Mouse (Mus musculus) urinary bladder, adult 2 months (tissue): ENCODE data around the gene Gm21761. TPM values are rescaled to one million over a fixed set of nuclear protein-coding genes. Genes with fewer than 3 reads are reported as not detected.
"Not testable (repeated sequence)": the region's sequence is repeated elsewhere in the genome, so short reads cannot be mapped to it uniquely, and the experiment has no call there.

Experiments
- DNase-seq: peaks from one replicate; pipeline ENCODE4 v3.0.0; 2022; ENCODE audit warnings: low spot score
- polyA plus RNA-seq: library from polyadenylated mRNA; depleted of rRNA; stranded (reverse); fragments of >200 nt; gene quantifications from 2 replicates; pipeline ENCODE4 v1.2.3, GENCODE M21; 2012; rRNA removed

The Gm21761 gene
- not detected in 2 replicates for polyA plus RNA-seq

DNA sequence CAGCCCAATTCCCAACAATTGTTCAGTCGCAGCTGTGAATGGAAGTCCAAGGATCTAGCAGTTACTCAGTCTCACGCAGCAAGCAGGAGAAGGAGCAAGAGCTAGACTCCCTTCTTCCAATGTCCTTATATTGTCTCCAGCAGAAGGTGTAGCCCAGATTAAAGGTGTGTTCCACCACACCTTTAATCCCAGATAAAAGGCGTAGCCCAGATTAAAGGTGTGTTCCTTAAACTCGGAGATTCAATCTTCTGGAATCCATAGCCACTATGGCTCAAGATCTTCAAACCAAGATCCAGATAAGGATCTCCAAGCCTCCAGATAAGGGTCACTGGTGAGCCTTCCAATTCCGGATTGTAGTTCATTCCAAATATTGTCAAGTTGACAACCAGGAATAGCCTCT lies at the start of gene Gm21761:
Gene Gm21761 (minus strand): TSS at position 101 of the 400 bp plus-strand sequence.
- DNase-seq, result not testable (repeated sequence)

DNA sequence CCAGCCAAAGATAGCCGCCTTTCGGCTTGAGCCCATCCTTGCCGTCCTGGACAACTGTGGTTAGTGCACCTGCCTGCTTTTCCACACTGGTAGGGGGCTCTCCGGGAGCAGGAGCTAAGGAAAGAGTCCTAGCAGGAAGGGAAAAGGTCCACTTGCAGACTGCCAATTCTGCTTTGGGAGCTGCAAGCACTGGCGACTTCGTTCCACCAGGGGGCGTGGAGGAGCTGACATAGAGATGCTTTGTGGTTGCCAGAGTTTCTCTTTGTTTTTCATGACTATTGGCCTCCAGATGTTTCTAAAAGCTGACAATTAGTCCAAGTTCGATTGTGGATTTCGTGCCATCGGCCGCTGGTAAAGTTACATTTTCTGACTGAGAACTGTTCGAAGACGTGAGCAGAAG lies 40.1 kb upstream of the Gm21761 start:
- DNase-seq, result not testable (repeated sequence)

DNA sequence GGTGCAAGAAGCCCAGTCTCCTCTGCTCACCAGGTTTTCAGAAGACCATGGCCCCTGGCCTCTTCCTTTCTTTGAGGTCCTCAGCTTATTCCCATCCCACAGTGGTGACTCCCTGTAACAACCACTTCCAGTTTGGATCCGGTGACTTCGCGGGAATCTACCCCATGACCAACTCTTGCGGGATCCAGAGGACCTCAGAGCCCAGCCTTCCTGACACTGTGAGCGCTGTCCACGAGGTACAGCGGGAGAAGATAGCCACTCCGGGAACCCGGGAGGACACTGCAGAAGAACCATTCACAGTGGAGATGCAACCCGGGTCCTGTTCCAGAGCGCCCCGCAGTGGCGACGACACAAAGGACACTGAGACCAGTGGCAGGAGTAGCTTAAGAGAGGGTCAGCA lies 39.1 kb upstream of the Gm21761 start:
- not testable (repeated sequence) for DNase-seq

DNA sequence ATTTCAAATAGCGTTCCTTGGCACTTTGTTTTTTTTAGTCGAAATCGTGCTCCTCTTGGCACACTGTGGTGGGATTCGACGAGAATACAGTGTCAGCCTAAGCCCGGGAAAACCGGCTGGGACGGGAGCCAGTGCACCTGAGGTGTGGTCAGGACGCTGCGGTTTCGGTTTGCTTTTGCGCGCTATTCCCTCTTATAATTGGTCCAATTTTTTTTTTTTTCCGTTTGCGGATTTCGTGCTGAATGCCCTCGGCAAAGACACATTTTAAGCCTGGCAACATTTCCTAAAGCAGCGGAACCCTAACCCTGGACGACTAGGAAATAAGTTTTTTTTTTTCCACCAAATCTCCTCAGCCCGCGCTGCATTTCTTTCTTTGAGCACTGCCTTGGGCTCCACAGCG lies 36.9 kb upstream of the Gm21761 start:
- not testable (repeated sequence) for DNase-seq

DNA sequence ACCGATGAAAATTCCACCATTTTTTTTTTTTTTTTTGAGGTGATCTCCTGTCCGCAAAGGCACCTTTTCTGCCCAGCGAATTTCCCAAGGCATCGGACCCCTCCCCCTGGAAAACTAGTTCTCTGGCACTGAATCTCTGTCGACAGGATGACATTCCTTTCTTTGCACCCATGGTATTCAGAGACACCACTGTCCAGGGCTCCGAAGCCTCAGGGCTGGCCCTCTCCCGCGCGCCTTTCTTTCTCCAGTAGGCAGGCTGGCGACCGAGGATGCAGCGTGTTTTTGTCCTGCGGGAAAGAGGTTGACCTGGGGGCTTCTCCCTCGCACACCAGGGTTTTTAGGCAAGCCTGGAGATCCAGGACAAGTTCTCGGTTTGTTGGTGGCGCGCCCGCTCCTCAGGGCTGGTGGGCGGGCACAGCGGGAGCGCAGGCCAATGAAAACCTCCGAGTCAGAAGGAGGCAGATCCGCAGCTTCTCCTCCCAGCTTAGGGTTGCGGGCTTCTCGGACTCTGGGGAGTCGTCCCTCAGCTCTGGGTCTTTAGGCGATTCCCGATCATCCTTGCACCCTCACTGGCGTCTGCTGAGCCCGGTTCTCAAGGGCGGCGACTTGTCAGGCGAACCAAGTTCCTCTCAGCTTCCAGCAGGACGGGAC lies 36.4 kb upstream of the Gm21761 start:
- DNase-seq, result not testable (repeated sequence)

DNA sequence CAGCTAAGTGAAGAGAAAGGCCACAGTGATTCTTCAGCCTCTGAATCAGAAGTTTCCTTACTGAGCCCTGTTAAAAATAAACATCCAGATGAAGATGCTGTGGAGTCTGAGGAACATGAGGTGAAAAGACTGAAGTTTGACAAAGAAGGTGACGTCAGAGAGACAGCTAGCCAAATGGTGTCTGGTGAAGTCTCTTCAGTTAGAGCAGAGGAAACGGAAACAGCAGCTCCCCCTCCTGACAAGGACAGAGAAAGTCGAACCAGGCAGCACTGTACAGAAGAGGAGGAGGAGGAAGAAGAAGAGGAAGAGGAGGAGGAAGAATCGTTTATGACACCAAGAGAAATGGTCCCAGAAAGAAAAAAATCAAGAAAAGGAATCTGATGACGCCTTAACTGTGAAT lies 33.8 kb upstream of the Gm21761 start:
- DNase-seq, result not testable (repeated sequence)

DNA sequence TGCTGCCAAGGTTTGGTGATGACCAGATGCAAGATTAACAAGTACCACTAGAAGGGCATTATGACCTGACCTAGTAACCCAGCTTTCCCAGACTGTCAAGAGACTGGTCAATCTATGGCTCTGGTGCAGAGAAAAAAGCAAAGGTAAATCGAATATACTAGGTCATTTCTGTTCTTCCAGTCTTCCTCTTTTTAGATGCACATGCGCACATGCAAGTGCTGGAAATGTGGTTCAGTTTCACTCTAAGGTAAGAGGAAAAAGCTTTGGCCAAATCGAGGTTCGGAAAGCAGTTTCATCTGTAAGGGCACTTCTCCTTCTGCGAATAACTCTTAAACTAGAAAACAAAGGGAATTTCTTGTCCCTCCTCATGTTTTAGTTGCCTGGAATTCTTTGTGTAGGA lies 26.5 kb upstream of the Gm21761 start:
- not testable (repeated sequence) for DNase-seq

DNA sequence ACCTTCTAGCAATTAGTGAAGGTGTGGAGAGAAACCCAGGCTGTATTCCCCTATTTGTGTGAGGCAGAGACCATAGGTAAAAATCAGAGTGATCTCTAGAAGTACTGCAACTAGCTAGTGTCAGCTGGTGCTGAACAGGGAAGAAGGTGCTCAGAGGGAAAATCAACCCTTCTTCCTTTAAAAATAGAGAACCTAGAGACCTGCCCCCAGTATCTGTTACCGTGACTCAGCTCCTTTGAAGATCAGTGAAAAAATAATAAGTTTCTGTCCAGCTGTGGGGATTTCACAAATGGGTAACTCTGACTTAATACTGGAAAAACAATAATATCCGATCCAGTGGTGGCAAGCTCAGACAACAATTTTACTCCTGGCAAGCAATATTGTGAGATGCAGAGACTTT lies 26.0 kb upstream of the Gm21761 start:
- DNase-seq, result not testable (repeated sequence)

DNA sequence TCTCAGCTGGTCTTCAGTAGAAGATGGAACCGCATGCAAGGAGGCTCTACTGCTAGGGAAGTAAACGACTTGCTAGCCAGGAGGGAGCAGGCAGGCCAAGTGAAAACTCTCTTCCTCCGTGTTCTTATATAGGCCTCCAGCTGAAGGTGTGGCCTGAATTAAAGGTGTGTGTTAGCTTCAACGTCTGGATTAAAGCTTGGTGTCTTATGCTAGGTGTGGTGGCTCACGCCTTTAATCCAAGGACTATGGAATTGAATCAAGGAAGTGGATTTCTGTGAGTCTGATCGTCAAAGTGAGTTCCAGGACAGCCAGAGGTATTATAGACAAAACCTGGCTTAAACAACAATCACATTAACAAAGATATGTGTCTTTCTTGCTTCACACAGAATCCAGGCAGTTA lies 21.6 kb upstream of the Gm21761 start, which contains the start of gene B020031M17Rik:
Gene B020031M17Rik (minus strand): TSS at position 101 of the 400 bp plus-strand sequence.
- DNase-seq, result not testable (repeated sequence)

DNA sequence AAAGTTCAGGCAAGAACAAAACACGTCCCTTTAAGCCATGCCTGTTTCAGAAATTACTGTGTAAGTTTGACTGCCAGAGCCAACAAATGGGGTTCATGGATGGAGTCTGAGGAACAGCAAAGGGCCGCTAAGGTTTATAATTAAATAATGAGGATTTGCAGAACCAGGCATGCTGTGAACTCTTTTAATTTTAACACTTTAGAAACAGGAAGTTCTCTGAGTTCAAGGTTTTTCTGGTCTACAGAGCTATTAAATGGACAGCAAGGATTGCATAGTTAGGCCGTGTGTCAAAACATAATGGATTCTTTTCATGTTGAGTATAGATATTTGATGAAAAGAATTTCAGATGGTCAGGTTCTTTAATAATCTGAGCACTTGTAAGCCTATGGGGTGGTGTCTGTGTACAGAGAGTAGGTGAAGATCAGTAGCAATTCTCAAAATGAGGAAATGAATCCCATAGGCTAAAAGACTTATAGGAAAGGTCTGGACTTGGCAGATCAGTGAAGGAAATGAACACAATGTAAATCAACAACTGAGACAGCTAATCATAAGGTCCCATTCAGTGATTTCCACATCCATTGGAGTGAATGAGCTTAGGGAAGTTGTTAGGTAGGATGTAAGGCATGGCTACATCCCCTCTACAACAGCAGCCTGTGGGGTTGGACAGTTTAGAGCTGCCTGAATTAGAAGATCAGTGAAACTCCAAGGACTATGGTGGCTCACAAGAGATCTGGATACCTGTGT lies 4.3 kb downstream of the Gm21761 start:
- not testable (repeated sequence) for DNase-seq

DNA sequence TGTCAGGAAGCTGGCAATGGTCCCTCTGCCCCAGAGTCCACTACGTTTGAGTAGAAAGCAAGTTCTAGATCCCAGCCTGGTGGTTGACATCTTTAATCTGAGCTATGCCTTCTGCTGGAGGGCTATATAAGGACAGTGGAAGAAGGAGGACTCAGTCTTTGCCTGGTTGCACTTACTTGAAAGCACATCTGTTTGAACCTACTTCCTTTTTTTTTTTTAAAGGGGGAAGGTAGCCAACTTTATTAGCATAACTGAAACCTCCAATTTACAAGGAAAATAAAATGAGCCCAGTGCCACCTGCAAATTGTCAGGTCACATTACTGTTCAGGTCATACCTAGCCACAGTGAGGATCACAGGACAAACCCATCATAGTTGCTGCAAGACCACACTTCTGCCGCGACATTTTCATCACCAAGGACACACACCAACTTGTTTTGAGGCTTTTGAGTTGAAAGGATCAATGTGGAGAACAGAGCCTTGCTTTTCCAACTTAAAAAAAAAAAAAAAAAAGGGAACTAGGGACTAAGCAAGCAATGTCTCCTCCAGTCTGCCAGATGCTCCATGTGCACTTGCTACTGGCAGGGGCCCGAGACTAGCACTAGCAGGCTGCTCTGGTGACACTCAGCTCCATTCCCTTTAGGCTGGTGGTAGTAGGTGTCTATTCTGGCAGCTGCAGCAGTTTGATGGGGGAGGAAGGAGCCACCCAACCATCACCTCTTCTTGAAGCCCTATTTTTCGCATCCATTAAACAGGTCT lies 11.9 kb downstream of the Gm21761 start:
- not testable (repeated sequence) for DNase-seq

DNA sequence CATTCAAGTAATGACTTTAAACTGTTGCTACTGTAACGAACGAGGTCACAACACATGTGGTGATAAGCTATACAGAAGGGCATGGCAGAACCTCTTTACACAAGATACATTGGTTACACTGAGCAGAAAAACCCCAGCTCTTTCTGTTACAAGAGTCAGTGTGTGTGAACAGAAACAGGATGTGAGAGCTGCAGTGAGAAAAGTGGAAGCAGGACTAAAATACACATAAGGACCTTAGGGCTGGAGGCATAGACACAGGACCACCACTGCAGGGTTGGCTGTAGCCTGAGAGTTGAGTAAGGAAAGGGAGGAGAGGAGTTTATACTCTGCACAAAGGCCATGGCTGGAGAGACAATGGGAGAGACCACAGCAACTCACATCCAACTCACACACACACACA lies 12.6 kb downstream of the Gm21761 start:
- not testable (repeated sequence) for DNase-seq

DNA sequence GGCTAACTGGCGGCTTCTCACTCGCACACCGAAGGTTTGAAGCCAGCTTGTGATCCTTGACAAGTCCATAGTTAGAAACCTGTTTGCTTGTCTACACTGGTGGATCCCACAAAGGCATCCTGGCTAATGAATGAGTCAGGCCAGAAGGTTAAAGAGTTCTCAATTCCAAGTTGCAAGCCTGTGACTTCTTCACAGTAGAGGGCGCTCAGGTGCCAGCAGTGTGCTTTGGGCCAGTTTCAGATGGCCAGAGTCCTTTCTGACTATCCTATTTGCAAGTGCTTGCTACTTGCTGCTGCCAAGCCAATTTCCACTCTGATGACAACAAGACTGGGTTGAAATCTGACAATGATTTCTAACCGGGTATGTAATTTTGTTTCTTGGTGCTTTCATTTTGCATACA lies 30.5 kb downstream of the Gm21761 start:
- DNase-seq, result not testable (repeated sequence)

DNA sequence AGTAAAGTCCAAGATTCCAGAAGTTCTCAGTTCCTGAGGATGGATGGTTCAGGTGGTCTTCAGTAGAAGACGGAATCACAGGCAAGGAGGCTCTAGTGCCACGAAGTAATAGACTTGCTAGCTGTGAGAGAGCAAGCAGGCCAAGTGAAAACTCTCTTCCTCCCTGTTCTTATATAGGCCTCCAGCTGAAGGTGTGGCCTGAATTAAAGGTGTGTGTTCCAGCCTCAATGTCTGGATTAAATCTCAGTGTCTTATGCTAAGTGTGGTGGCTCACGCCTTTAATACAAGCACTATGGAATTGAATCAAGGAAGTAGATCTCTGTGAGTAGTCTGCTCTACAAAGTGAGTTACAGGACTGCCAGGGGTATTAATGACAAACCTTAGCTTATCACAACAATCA lies 34.4 kb downstream of the Gm21761 start, which contains the start of gene Tcstv1:
Gene Tcstv1 (minus strand): TSS at position 101 of the 400 bp plus-strand sequence.
- DNase-seq, result not testable (repeated sequence)

DNA sequence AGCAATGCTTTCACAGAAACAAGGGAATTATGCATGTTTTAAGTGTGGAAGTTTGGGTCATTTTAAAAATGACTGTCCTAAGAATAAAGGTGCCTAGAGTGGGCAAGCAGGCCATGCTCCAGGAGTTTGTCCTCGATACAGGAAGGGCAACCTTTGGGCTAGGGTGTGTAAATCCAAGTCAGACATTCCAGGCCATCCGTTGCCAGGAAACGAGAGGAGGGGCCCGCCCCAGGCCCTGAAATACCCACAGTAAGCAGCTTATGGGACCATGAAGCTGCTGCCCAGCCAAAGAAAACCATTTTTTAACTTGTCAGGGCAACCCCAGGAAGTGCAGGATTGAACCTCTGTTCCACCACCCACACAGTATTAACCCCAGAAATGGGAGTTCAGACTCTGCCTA lies 42.2 kb downstream of the Gm21761 start:
- not testable (repeated sequence) for DNase-seq

DNA sequence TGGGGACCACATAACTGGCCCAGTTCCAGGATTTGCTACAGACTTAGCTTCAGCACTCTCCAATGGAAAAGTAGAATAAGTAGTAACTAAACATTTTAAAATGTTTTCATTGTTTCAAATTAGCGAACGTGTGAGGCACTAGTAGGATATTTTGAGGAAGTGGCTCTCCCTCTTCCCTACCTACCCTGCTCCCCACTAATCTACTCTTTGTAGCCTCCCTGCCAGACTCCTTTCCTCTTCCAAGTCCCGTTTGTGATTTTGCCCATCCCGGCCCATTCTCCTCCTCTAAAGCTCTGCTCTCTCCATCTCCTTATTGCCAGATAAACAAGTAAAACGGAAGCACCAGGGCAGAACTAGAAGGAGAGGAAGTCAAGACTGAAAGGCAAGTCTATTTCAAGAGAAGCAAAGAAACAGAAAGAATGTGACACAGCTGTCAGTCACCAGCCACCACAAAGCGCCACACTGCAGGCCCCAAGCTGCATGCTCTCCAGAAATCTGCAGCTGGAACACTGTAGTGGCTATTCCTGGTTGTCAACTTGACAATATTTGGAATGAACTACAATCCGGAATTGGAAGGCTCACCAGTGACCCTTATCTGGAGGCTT lies 64.6 kb downstream of the Gm21761 start:
- DNase-seq, result not testable (repeated sequence)

DNA sequence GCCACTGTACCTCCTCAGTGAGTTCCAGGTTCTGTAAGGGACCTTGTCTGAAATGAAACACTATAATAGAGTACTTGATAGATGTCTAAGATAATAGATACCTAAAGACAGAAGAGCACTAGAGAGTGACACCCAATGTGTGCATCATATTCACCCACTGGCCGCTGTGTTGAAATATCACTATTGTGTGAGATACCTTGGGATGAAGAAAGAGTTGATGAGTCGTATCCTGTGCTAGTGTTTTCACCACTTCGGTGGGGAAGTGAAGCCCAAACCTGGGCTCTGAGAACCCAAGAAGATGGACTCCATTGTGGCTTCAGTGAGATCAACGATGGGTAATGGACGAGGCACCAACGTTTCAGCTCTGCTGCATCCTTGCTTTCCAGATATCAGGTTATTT lies 66.7 kb downstream of the Gm21761 start:
- DNase-seq, result not testable (repeated sequence)
